Mouse (Mus musculus): ENCODE measurements around the gene Clec2i. TPM values are rescaled to one million over a fixed set of nuclear protein-coding genes. Genes with fewer than 3 reads are reported as not detected.
"Not testable (repeated sequence)": the region's sequence is repeated elsewhere in the genome, so short reads cannot be mapped to it uniquely, and the experiment has no call there.

Gene Clec2i
- 0.14 and 0.15 TPM in 2 replicates for polyA plus RNA-seq (2014; fragmentation: Nextera tagmentation; extraction: Ambion mirVana)

- not testable (repeated sequence) for H3K4me1 ChIP-seq (ENCODE audit: insufficient read depth); H3K4me2 ChIP-seq; H3K27ac ChIP-seq (ENCODE audit: low read depth); H3K9me3 ChIP-seq (ENCODE audit: low read depth, low read length); DNase-seq; H3K27me3 ChIP-seq (ENCODE audit: insufficient read depth, low read length); H3K9ac ChIP-seq; ATAC-seq (ENCODE audit: insufficient read depth); H3K4me3 ChIP-seq (ENCODE audit: low read depth, low read length); H3K36me3 ChIP-seq (ENCODE audit: insufficient read depth)
- 78% methylated on average over 6 of the region's 6 CpGs for WGBS
Observed at GRCm38 (mm10) chr6:128887091-128887790, at the start of gene Clec2i. Gene Clec2i, plus strand, starts transcription at chr6:128887588.

DNA sequence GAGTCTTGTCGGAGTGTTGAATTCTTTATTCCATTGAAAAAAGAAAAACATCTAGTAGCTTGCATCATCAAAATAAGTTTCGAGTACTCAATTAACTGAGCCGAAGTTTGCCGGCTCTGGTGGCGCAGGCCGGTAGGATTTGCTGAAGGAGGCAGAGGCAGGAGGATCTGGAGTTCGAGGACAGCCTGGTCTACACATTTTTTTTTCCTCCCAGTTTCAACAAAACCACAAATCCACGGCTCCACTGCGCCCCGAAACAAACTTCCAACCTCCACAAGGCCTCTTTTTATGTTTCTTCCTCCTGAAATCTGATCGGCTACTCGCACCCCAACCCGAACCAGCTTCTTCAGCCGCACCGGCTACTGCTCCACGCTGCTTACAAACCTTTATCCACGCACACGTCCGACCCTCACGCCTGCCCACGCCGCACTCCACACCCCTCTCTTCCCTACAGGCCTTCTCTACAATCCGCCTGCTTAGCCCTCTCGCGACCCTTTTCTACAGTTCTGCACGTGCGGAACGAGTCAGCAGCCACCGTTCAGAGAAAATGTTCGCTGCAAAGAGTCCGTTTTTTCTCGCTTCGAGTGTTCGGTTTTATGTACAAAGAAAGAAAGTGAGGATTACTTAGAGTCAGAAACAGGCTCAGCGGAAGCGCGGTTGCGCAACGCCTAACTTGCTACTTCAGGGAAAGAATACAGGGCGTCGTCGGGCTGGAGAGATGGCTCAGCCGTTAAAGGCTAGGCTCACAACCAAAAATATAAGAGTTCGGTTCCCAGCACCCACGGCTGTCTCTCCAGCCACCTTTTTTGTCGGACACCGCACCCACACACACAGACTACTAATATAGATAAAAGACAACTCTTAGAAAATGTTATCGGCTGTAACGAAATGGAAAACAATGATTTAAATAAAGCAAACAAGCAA is 48.8 kb upstream of the Clec2i start:
- WGBS, result under 1% methylated on average over 49 of the region's 49 CpGs
- H3K4me1 ChIP-seq (ENCODE audit: insufficient read depth), result no peaks in the 10 kb centered on the region
- DNase-seq (peak; percentile 97), ATAC-seq (ENCODE audit: insufficient read depth) (peak; percentile 76)
- TF ChIP-seq CTCF (IDR thresholded peaks at IDR 0.05; ENCODE audit: low read depth), result no peak
- no peaks in the 10 kb centered on the region for H3K36me3 ChIP-seq (ENCODE audit: insufficient read depth)
- peak overlapping the region; percentile 74 for H3K4me2 ChIP-seq
- peak overlapping the region; percentile 99 for H3K27ac ChIP-seq (ENCODE audit: low read depth)
- H3K4me3 ChIP-seq (ENCODE audit: low read depth, low read length), result peak overlapping the region; percentile 68
- no peaks in the 10 kb centered on the region for H3K27me3 ChIP-seq (ENCODE audit: insufficient read depth, low read length)
- H3K9me3 ChIP-seq (ENCODE audit: low read depth, low read length), result no peaks in the 10 kb centered on the region
- peak overlapping the region; percentile 95 for H3K9ac ChIP-seq

GRCm38 (mm10) chr6:128839266-128839771 is 48.1 kb upstream of the Clec2i start:
- Histone ChIP-seq H3K4me3 (ENCODE audit: low read depth, low read length) (peak overlapping the region; percentile 68), H3K27me3 (ENCODE audit: insufficient read depth, low read length) (no peaks in the 10 kb centered on the region), H3K4me2 (peak overlapping the region; percentile 74), H3K27ac (ENCODE audit: low read depth) (peak overlapping the region; percentile 99), H3K9ac (peak overlapping the region; percentile 95), H3K9me3 (ENCODE audit: low read depth, low read length) (no peaks in the 10 kb centered on the region), H3K36me3 (ENCODE audit: insufficient read depth) (no peaks in the 10 kb centered on the region), H3K4me1 (ENCODE audit: insufficient read depth) (no peaks in the 10 kb centered on the region)
- WGBS, result under 1% methylated on average over 17 of the region's 17 CpGs
- ATAC-seq (ENCODE audit: insufficient read depth) (peak; percentile 15), DNase-seq (peak; percentile 93)
- TF ChIP-seq CTCF (IDR thresholded peaks at IDR 0.05; ENCODE audit: low read depth), result peak; percentile 90

- no peak overlapping the region for H3K9ac ChIP-seq
- H3K4me1 ChIP-seq (ENCODE audit: insufficient read depth), result no peaks in the 10 kb centered on the region
- no peaks in the 10 kb centered on the region for H3K36me3 ChIP-seq (ENCODE audit: insufficient read depth)
- peak overlapping the region; percentile 68 for H3K4me3 ChIP-seq (ENCODE audit: low read depth, low read length)
- no peak for TF ChIP-seq CTCF (IDR thresholded peaks at IDR 0.05; ENCODE audit: low read depth)
- ATAC-seq (ENCODE audit: insufficient read depth) (no peak), DNase-seq (no peak)
- H3K9me3 ChIP-seq (ENCODE audit: low read depth, low read length), result no peaks in the 10 kb centered on the region
- no peaks in the 10 kb centered on the region for H3K27me3 ChIP-seq (ENCODE audit: insufficient read depth, low read length)
- no peak overlapping the region for H3K27ac ChIP-seq (ENCODE audit: low read depth)
- peak overlapping the region; percentile 74 for H3K4me2 ChIP-seq
- WGBS, result 56% methylated on average over 7 of the region's 7 CpGs
Observed at GRCm38 (mm10) chr6:128839921-128840320, 47.5 kb upstream of the Clec2i start.

GRCm38 (mm10) chr6:128840669-128841068 is 46.7 kb upstream of the Clec2i start:
- not testable (repeated sequence) for DNase-seq; ATAC-seq (ENCODE audit: insufficient read depth)

DNA sequence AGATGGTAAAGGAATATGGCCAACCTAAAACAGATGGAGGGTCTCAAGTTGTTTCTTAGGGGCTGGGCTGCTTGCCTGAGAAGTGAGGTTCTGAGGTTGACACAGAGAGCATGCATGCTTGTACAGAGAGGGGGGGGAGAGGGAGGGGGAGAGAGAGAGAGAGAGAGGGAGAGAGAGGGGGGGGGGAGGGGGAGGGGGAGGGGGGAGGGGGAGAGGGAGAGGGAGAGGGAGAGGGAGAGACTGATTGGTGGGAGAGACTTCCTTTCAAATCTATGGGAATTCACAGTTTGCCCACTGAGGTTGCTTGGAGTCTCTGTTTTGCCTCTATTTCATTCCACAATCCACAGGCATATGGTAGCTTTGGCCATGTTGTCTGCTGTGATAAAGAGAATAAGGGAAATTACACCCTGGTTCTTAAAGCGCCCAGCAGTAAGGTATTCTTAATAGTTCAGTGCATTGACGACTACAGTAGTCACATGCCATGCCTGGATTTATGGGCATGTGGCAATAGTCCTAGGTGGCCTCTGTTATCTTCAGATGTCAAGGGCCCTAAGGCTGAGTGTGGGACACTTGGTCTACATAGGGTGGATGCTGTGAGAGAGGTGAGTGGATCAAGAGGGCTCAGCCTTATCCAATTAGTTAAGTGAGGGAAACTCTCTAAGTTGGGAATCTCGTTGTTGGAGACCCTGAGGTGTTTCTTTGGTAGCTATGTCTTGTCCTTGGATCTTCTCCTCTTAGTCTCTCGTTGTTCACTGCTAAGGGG is 45.9 kb upstream of the Clec2i start:
- no peak for TF ChIP-seq CTCF (IDR thresholded peaks at IDR 0.05; ENCODE audit: low read depth)
- DNase-seq (no peak), ATAC-seq (ENCODE audit: insufficient read depth) (no peak)
- no peaks in the 10 kb centered on the region for H3K36me3 ChIP-seq (ENCODE audit: insufficient read depth)
- H3K4me2 ChIP-seq, result peak overlapping the region; percentile 78
- H3K9me3 ChIP-seq (ENCODE audit: low read depth, low read length), result no peaks in the 10 kb centered on the region
- no peaks in the 10 kb centered on the region for H3K4me1 ChIP-seq (ENCODE audit: insufficient read depth)
- H3K9ac ChIP-seq, result peak overlapping the region; percentile 75
- H3K27ac ChIP-seq (ENCODE audit: low read depth), result peak overlapping the region; percentile 99
- peak overlapping the region; percentile 80 for H3K4me3 ChIP-seq (ENCODE audit: low read depth, low read length)
- H3K27me3 ChIP-seq (ENCODE audit: insufficient read depth, low read length), result no peaks in the 10 kb centered on the region
- 37% methylated on average over 4 of the region's 4 CpGs for WGBS

More at GRCm38 (mm10) chr6:128840669-128841068, 46.7 kb upstream of the Clec2i start:
- H3K36me3 ChIP-seq (ENCODE audit: insufficient read depth); H3K4me2 ChIP-seq; H3K4me3 ChIP-seq (ENCODE audit: low read depth, low read length); H3K9ac ChIP-seq; H3K27me3 ChIP-seq (ENCODE audit: insufficient read depth, low read length); H3K4me1 ChIP-seq (ENCODE audit: insufficient read depth); H3K9me3 ChIP-seq (ENCODE audit: low read depth, low read length); H3K27ac ChIP-seq (ENCODE audit: low read depth): not testable (repeated sequence)
- 83% methylated on average over 3 of the region's 3 CpGs for WGBS

Measured in lung, embryonic 14.5 days (tissue).